Mouse (Mus musculus) liver, adult 2 months (tissue): ENCODE data around the gene Sorbs2.

Experiments used
- CTCF ChIP-seq: fragments of 200-500 bp; IDR thresholded peaks from 2 replicates; pipeline ENCODE4 v1.5.1; 2011; ENCODE audit warnings: low read depth, low read length, control low read depth
- POLR2A ChIP-seq: fragments of 200-500 bp; IDR thresholded peaks from 2 replicates; pipeline ENCODE4 v1.6.1; 2011; ENCODE audit warnings: low read length, control low read depth; ENCODE audit not compliant: insufficient read depth; ENCODE audit errors: extremely low read depth

- TF ChIP-seq CTCF (no peak), POLR2A (no peak)
Observed at GRCm38 (mm10) chr8:45766138-45766537, 258.6 kb downstream of the Sorbs2 start.
